Mouse (Mus musculus) urinary bladder, adult 18-20 months (tissue): ENCODE data around the gene Nle1.

Experiments used
- DNase-seq, 2 experiments: peaks; one replicate each; pipeline ENCODE4 v3.0.0; 2022; ENCODE audit warnings: low spot score in 2 of 2, mixed read lengths in 2 of 2

Gene Nle1

GRCm38 (mm10) chr11:82914711-82915352 lies 6.6 kb upstream of the Nle1 start:
- DNase-seq, result peak; percentile 54 to 78

GRCm38 (mm10) chr11:82910679-82911389 lies 2.6 kb upstream of the Nle1 start:
- DNase-seq, result no peak

GRCm38 (mm10) chr11:82910250-82910649 lies 2.0 kb upstream of the Nle1 start, which contains the start of gene Unc45b:
Gene Unc45b (plus strand): TSS chr11:82910550.
- no peak for DNase-seq

- no peak for DNase-seq
These were observed 388 bp upstream of the Nle1 start for GRCm38 (mm10) chr11:82908608-82908989.

GRCm38 (mm10) chr11:82905816-82906215 lies 2.4 kb downstream of the Nle1 start:
- no peak for DNase-seq

GRCm38 (mm10) chr11:82904952-82905351 lies 3.3 kb downstream of the Nle1 start:
- DNase-seq, result no peak

- DNase-seq, result no peak
These were observed 6.5 kb downstream of the Nle1 start for GRCm38 (mm10) chr11:82901606-82902310.

GRCm38 (mm10) chr11:82899720-82900119 lies 8.5 kb downstream of the Nle1 start:
- DNase-seq, result no peak

GRCm38 (mm10) chr11:82897478-82897877 lies 10.7 kb downstream of the Nle1 start:
- no peak for DNase-seq

GRCm38 (mm10) chr11:82891936-82892335 lies 16.3 kb downstream of the Nle1 start, which contains the start of gene Fndc8:
Gene Fndc8 (plus strand): TSS chr11:82892124.
- no peak for DNase-seq

GRCm38 (mm10) chr11:82890342-82890762 lies 17.9 kb downstream of the Nle1 start, which contains the start of gene Rad51d:
Gene Rad51d (minus strand): TSS chr11:82890614.
- DNase-seq, result peak; percentile 92

GRCm38 (mm10) chr11:82889524-82890341 lies 18.5 kb downstream of the Nle1 start:
- DNase-seq, result peak in 1 of 2 experiments; percentile 26

GRCm38 (mm10) chr11:82888491-82888946 lies 19.7 kb downstream of the Nle1 start:
- DNase-seq, result peak in 1 of 2 experiments; percentile 6

- DNase-seq, result no peak
These were observed 21.7 kb downstream of the Nle1 start for GRCm38 (mm10) chr11:82886559-82886958.

GRCm38 (mm10) chr11:82883180-82883579 lies 25.0 kb downstream of the Nle1 start:
- no peak for DNase-seq

GRCm38 (mm10) chr11:82877726-82878344 lies 30.4 kb downstream of the Nle1 start:
- no peak for DNase-seq

- no peak for DNase-seq
These were observed 32.6 kb downstream of the Nle1 start for GRCm38 (mm10) chr11:82875631-82876030.

- DNase-seq, result no peak
These were observed 33.3 kb downstream of the Nle1 start for GRCm38 (mm10) chr11:82874924-82875323.

GRCm38 (mm10) chr11:82871031-82871446 lies 37.2 kb downstream of the Nle1 start, which contains the start of gene Rffl:
Gene Rffl (minus strand): TSS chr11:82871210.
- DNase-seq, result peak; percentile 88 to 91

- DNase-seq, result peak; percentile 12 to 75
These were observed 37.8 kb downstream of the Nle1 start for GRCm38 (mm10) chr11:82870173-82871030.
